Mouse (Mus musculus): ENCODE measurements around the gene Tiam2.

DNA sequence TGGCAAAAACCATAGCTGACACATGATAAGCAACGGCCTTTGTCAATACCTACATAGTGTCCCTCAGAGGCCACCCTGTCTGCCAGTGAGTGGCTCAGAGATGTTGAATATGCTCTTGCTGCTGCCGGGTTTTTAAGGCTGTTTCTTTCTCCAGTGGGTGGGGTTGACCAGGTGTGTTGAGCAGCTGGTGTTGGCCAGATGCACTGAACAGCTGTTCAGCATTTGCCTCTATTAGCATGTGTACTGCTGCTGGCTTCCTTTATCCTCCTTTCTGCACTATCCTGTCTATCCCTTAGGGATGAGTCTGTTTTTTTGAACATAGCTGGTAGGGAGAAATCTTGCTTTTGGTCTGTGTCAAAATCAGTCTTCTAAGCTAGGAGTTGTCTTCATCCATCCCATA lies 83.9 kb downstream of the Tiam2 start:
- TF ChIP-seq POLR2A (IDR thresholded peaks at IDR 0.05; ENCODE audit: insufficient read depth, low read depth, low read length) (no peak), CTCF (IDR thresholded peaks at IDR 0.05; ENCODE audit: insufficient read depth, low read depth, low read length) (no peak)

Measured in olfactory bulb, adult 2 months (tissue).